In genomic region chr12:51830671-51831070, GRCm38 (mm10) we compare ENCODE assay signal across 7 mouse cellular contexts. TPM values are rescaled to one million over a fixed set of nuclear protein-coding genes. Genes with fewer than 3 reads are reported as not detected.
DNase-seq lines count a peak whose midpoint lies in the region; ATAC-seq and TF ChIP-seq lines count a peak whose summit lies in the region.

No protein-coding gene starts in this region.

- peak overlapping the region; percentile 98 for H3K27ac ChIP-seq in layer of hippocampus, adult 2 months
- H3K27ac ChIP-seq in cortical plate, adult 2 months (ENCODE audit: insufficient read depth, low read length) = no peak overlapping the region
- no peak overlapping the region for H3K27ac ChIP-seq in hindbrain, embryonic 14.5 days
- no peak overlapping the region for H3K27ac ChIP-seq in midbrain, embryonic 13.5 days

- H3K4me3 ChIP-seq in layer of hippocampus, adult 2 months = peak overlapping the region; percentile 98; the same call in 1 of the 2 replicates
- peak overlapping the region; percentile 92; the same call in 1 of the 2 replicates for H3K4me3 ChIP-seq in cortical plate, adult 2 months (ENCODE audit: insufficient read depth, low read length)
- peak overlapping the region; percentile 95; the same call in 1 of the 2 replicates for H3K4me3 ChIP-seq in hindbrain, embryonic 14.5 days (replicated peaks; ENCODE audit: low read length)
- no peak overlapping the region for H3K4me3 ChIP-seq in midbrain, embryonic 13.5 days (replicated peaks)

- DNase-seq in layer of hippocampus, adult 2 months (ENCODE audit: low spot score in 2 of 2) = no peak
- no peak for DNase-seq in layer of hippocampus, adult 9-10 months (ENCODE audit: low spot score)
- DNase-seq in hindbrain, embryonic 14.5 days (ENCODE audit: low spot score) = no peak
- DNase-seq in spleen, postnatal 10 days (ENCODE audit: low spot score in 2 of 2) = no peak
- DNase-seq in embryo, embryonic 10.5 days (ENCODE audit: low spot score) = no peak

- whole genome bisulfite sequencing in hindbrain, embryonic 14.5 days = 87% methylated on average over 1 of the region's 1 CpGs
- 90% methylated on average over 1 of the region's 1 CpGs for WGBS in midbrain, embryonic 13.5 days

- H3K9ac ChIP-seq in hindbrain, embryonic 14.5 days = no peak overlapping the region
- no peak overlapping the region for H3K9ac ChIP-seq in midbrain, embryonic 13.5 days (replicated peaks)

- H3K4me1 ChIP-seq in cortical plate, adult 2 months (ENCODE audit: control insufficient read depth, insufficient read depth, low read length) = 0 out of 2 replicates have a peak, but pooled peaks cover 1% of the 10 kb centered on the region
- peaks cover 18% of the 10 kb centered on the region for H3K4me1 ChIP-seq in hindbrain, embryonic 14.5 days (replicated peaks; ENCODE audit: control insufficient read depth, insufficient read depth, low read length)
- H3K4me1 ChIP-seq in midbrain, embryonic 13.5 days (replicated peaks) = peaks cover 25% of the 10 kb centered on the region

- H3K4me2 ChIP-seq in hindbrain, embryonic 14.5 days (replicated peaks) = peak overlapping the region; percentile 78
- peak overlapping the region; percentile 75; the same call in 1 of the 2 replicates for H3K4me2 ChIP-seq in midbrain, embryonic 13.5 days (replicated peaks)

- no peak for TF ChIP-seq POLR2A in cortical plate, adult 2 months (IDR thresholded peaks at IDR 0.05; ENCODE audit: extremely low read depth, insufficient read depth, low read length)

- ATAC-seq in hindbrain, embryonic 14.5 days (ENCODE audit: low FRiP score) = no peak
- ATAC-seq in midbrain, embryonic 13.5 days = no peak

- H3K36me3 ChIP-seq in hindbrain, embryonic 14.5 days (replicated peaks; ENCODE audit: control insufficient read depth, insufficient read depth) = no peaks in the 10 kb centered on the region
- H3K36me3 ChIP-seq in midbrain, embryonic 13.5 days = no peaks in the 10 kb centered on the region

- no peak for TF ChIP-seq CTCF in layer of hippocampus, adult 2 months (conservative IDR thresholded peaks at IDR 0.05)
- no peak for TF ChIP-seq CTCF in cortical plate, adult 2 months (IDR thresholded peaks at IDR 0.05; ENCODE audit: extremely low read depth, insufficient read depth, low read length)

- H3K9me3 ChIP-seq in hindbrain, embryonic 14.5 days (ENCODE audit: control insufficient read depth, low read length) = no peaks in the 10 kb centered on the region
- H3K9me3 ChIP-seq in midbrain, embryonic 13.5 days = no peaks in the 10 kb centered on the region

- no peaks in the 10 kb centered on the region for H3K27me3 ChIP-seq in hindbrain, embryonic 14.5 days (ENCODE audit: control insufficient read depth, insufficient read depth, low read length)
- H3K27me3 ChIP-seq in midbrain, embryonic 13.5 days = 0 out of 2 replicates have a peak, but pooled peaks cover 4% of the 10 kb centered on the region

RNA-seq across cellular contexts. Expression of gene Hectd1, which starts 1.3 kb away (rescaled TPM):
- total RNA-seq in layer of hippocampus, adult 2 months (2021) = 10 to 100 TPM; 84.2 to 84.3 TPM
- 33.0 and 33.1 TPM in 2 replicates for polyA plus RNA-seq in cortical plate, adult 2 months (2012; rRNA removed)
- polyA plus RNA-seq in hindbrain, embryonic 14.5 days (2014; fragmentation: Nextera tagmentation; extraction: Ambion mirVana) = 42.9 and 44.3 TPM in 2 replicates
- 37.0 and 37.2 TPM in 2 replicates for polyA plus RNA-seq in midbrain, embryonic 13.5 days (2015; fragmentation: Nextera tagmentation; extraction: Ambion mirVana)
